Mouse (Mus musculus) heart, adult 2 months (tissue): Measurements from ENCODE around the gene Cacna1i. TPM values are rescaled to one million over a fixed set of nuclear protein-coding genes. Genes with fewer than 3 reads are reported as not detected.

Source experiments
- DNase-seq, 2 experiments: peaks; one replicate each; pipeline ENCODE4 v3.0.0; 2021
- H3K27ac ChIP-seq: fragments of 200-600 bp; 2 replicates; pipeline ENCODE4 v1.8.1; 2022
- H3K27me3 ChIP-seq: fragments of 200-500 bp; 2 replicates; pipeline ENCODE4 v1.6.1; 2012; ENCODE audit warnings: mild to moderate bottlenecking, low read length, inconsistent platforms, mixed read lengths; ENCODE audit not compliant: control insufficient read depth, insufficient read depth
- H3K36me3 ChIP-seq: fragments of 200-500 bp; 2 replicates; pipeline ENCODE4 v1.6.1; 2012; ENCODE audit warnings: low read length, inconsistent platforms; ENCODE audit not compliant: control insufficient read depth, insufficient read depth
- H3K4me1 ChIP-seq: fragments of 200-500 bp; 2 replicates; pipeline ENCODE4 v1.6.1; 2011; ENCODE audit warnings: low read length; ENCODE audit not compliant: control insufficient read depth, insufficient read depth
- H3K4me3 ChIP-seq: fragments of 200-600 bp; 2 replicates; pipeline ENCODE4 v1.8.1; 2022
- H3K79me2 ChIP-seq: fragments of 200-500 bp; replicated peaks from 2 replicates; pipeline ENCODE4 v1.6.1; 2012; ENCODE audit warnings: mild to moderate bottlenecking, inconsistent platforms, low read length, moderate library complexity, mixed read lengths; ENCODE audit not compliant: control insufficient read depth, insufficient read depth
- H3K9ac ChIP-seq: fragments of 200-500 bp; 2 replicates; pipeline ENCODE4 v1.6.1; 2012; ENCODE audit warnings: low read depth, mild to moderate bottlenecking, control low read depth, inconsistent platforms, low read length, mixed read lengths
- CTCF ChIP-seq: fragments of 200-600 bp; IDR thresholded peaks from 2 replicates; pipeline ENCODE4 v1.8.1; 2022; ENCODE audit warnings: antibody characterized with exemption, mild to moderate bottlenecking, moderate library complexity
- EP300 ChIP-seq: fragments of 200-500 bp; IDR thresholded peaks from 2 replicates; pipeline ENCODE4 v1.6.1; 2011; ENCODE audit warnings: low read depth, low read length, control low read depth; ENCODE audit not compliant: insufficient read depth
- POLR2A ChIP-seq: fragments of 200-500 bp; IDR thresholded peaks from 2 replicates; pipeline ENCODE4 v1.6.1; 2011; ENCODE audit warnings: mild to moderate bottlenecking, low read depth, low read length, control low read depth; ENCODE audit not compliant: insufficient read depth
- WGBS: fragments of 180-500 bp; shearing (Covaris S2); methylation state at CpG from one replicate; pipeline ENCODE4 v1.1.7; 2018; 5-methylcytosine and 5-hydroxymethylcytosine counted together
- intact Hi-C: fragments of 180-260 bp; cut with DNase I; formaldehyde crosslinking; loops from one replicate; pipeline ENCODE4 v1.15.1; 2025
- polyA plus RNA-seq: library from polyadenylated mRNA; depleted of rRNA; stranded (reverse); fragments of >200 nt; gene quantifications from 2 replicates; pipeline ENCODE4 v1.2.3, GENCODE M21; 2012
- total RNA-seq, 2 experiments: library from RNA; stranded (reverse); gene quantifications; 2 replicates each; pipeline ENCODE4 v1.2.3; 2021

Cacna1i gene
- total and polyA plus RNA-seq, 3 experiments = 0.09 to 0.34 (median 0.21) TPM

GRCm38 (mm10) chr15:80257602-80258239 is 29.3 kb upstream of the Cacna1i start:
- Histone ChIP-seq H3K27me3 (no peaks in the 10 kb centered on the region), H3K4me3 (no peak overlapping the region), H3K4me1 (peaks cover 14% of the 10 kb centered on the region), H3K36me3 (peaks cover 19% of the 10 kb centered on the region), H3K79me2 (no peaks in the 10 kb centered on the region), H3K9ac (no peak overlapping the region), H3K27ac (no peak overlapping the region; the same call in 1 of the 2 replicates)
- TF ChIP-seq CTCF (no peak), POLR2A (peak; percentile 51; the same call in 1 of the 2 replicates), EP300 (0 out of 2 replicates have a peak, but pooled peaks have one; percentile 17)
- intact Hi-C loops = loop anchor here (10.0 kb wide), 2 partner anchors 313 to 937 kb away; partner anchors contain the start of gene Mrtfa
- DNase-seq = no peak
- WGBS = 13% methylated on average over 4 of the region's 4 CpGs

DNA sequence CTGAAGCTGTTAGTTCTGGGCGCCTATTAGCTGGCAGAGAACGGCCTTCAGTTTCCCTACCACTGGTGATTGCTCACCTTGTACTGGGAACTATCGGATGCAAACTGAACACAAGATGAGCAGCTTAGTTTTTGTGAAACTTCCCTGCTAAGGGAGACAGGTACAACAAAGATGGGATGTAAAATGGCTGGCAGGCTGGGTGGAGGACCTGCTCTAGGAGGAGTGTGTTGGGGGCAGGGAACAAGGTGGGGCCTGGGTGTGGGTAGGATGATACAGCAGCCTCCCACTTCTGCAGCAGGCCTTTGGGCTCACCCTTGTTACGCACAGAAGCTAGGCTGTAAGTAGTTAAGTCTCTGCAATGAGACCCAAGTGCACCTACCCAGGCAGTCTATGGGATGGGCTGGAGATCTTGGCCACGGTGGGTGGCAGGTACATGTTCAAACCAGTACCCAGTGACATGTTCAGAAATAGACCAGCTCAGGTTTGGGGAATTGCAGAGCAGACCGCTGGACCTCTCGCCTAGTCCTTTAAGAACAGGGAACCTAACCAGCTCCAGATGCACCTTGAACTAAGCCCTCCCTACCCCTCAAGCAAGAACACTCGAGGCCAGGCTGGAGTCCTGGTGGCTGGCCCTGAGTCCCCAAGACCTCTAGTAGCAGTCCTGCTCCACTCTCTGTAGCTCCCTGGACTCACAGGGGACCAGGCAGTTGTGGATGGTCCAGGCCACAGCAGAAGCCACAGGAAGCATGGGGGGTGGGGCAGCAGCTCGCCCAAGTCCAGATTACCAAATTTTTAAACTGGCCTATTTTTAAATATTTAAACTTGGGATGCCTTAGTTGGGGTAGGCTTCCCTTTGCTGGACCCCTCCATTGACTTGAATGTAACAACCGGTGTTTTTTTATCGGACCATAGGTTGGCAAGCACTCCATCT is 28.5 kb upstream of the Cacna1i start:
- H3K4me3 ChIP-seq = no peak overlapping the region
- no peaks in the 10 kb centered on the region for H3K27me3 ChIP-seq
- no peak overlapping the region for H3K27ac ChIP-seq
- WGBS = 49% methylated on average over 11 of the region's 11 CpGs
- no peaks in the 10 kb centered on the region for H3K79me2 ChIP-seq
- peak in 1 of 2 experiments; percentile 29 for DNase-seq
- no peak overlapping the region for H3K9ac ChIP-seq
- H3K4me1 ChIP-seq = peaks cover 14% of the 10 kb centered on the region
- TF ChIP-seq EP300 (0 out of 2 replicates have a peak, but pooled peaks have one; percentile 7), POLR2A (peak; percentile 9; the same call in 1 of the 2 replicates), CTCF (no peak)
- peaks cover 19% of the 10 kb centered on the region for H3K36me3 ChIP-seq
- intact Hi-C loops = loop anchor here (10.0 kb wide), 2 partner anchors 314 to 936 kb away; partner anchors contain the start of gene Mrtfa

- Histone ChIP-seq H3K4me3 (no peak overlapping the region), H3K79me2 (no peaks in the 10 kb centered on the region), H3K9ac (no peak overlapping the region), H3K36me3 (peaks cover 19% of the 10 kb centered on the region), H3K27me3 (no peaks in the 10 kb centered on the region), H3K27ac (no peak overlapping the region), H3K4me1 (peaks cover 12% of the 10 kb centered on the region)
- TF ChIP-seq EP300 (no peak), POLR2A (no peak), CTCF (no peak)
- WGBS = 70% methylated on average over 8 of the region's 8 CpGs
- intact Hi-C loops = loop anchor here (5.0 to 10.0 kb wide), 7 partner anchors 32 to 935 kb away; partner anchors contain the start of genes Adsl and Mrtfa
- DNase-seq = no peak
Measured at GRCm38 (mm10) chr15:80259406-80260045, 27.5 kb upstream of the Cacna1i start.

- no peak overlapping the region for H3K4me3 ChIP-seq
- 9% methylated on average over 3 of the region's 3 CpGs for WGBS
- intact Hi-C loops = loop anchor here (5.0 to 10.0 kb wide), 5 partner anchors 33 to 684 kb away; partner anchors contain the start of gene Adsl
- no peak overlapping the region for H3K9ac ChIP-seq
- H3K27ac ChIP-seq = no peak overlapping the region
- H3K36me3 ChIP-seq = peaks cover 19% of the 10 kb centered on the region
- no peaks in the 10 kb centered on the region for H3K79me2 ChIP-seq
- TF ChIP-seq CTCF = peak; percentile 98
- TF ChIP-seq POLR2A = no peak
- peak; percentile 82 for TF ChIP-seq EP300
- H3K27me3 ChIP-seq = no peaks in the 10 kb centered on the region
- peaks cover 12% of the 10 kb centered on the region for H3K4me1 ChIP-seq
- DNase-seq = peak; percentile 79 to 89
Measured at GRCm38 (mm10) chr15:80260677-80261076, 26.4 kb upstream of the Cacna1i start.

GRCm38 (mm10) chr15:80261100-80261499 is 25.9 kb upstream of the Cacna1i start:
- TF ChIP-seq CTCF (no peak), EP300 (no peak), POLR2A (no peak)
- whole genome bisulfite sequencing = 78% methylated on average over 7 of the region's 7 CpGs

More at GRCm38 (mm10) chr15:80261100-80261499, 25.9 kb upstream of the Cacna1i start:
- Histone ChIP-seq H3K27ac (no peak overlapping the region), H3K4me1 (peaks cover 12% of the 10 kb centered on the region), H3K79me2 (no peaks in the 10 kb centered on the region), H3K4me3 (no peak overlapping the region), H3K9ac (no peak overlapping the region), H3K36me3 (peaks cover 19% of the 10 kb centered on the region), H3K27me3 (no peaks in the 10 kb centered on the region)
- intact Hi-C loops = loop anchor here (5.0 to 10.0 kb wide), 5 partner anchors 34 to 684 kb away; partner anchors contain the start of gene Adsl
- peak in 1 of 2 experiments; percentile 26 for DNase-seq
